Mouse (Mus musculus): ENCODE measurements around the gene Fsip1.

GRCm38 (mm10) chr2:118299981-118300380 lies 43.2 kb upstream of the Fsip1 start:
- TF ChIP-seq CTCF (IDR thresholded peaks at IDR 0.05; ENCODE audit: borderline replicate concordance, insufficient read depth, low read length) (no peak), POLR2A (IDR thresholded peaks at IDR 0.05; ENCODE audit: low read depth, low read length) (no peak)
